Mouse (Mus musculus) R1 (cell line): ENCODE measurements around the gene Stn1.

Source experiments
- DNase-seq: peaks from one replicate; pipeline ENCODE4 v3.0.0-alpha.2; 2018; ENCODE audit warnings: low read depth, low spot score

Stn1 gene

DNA sequence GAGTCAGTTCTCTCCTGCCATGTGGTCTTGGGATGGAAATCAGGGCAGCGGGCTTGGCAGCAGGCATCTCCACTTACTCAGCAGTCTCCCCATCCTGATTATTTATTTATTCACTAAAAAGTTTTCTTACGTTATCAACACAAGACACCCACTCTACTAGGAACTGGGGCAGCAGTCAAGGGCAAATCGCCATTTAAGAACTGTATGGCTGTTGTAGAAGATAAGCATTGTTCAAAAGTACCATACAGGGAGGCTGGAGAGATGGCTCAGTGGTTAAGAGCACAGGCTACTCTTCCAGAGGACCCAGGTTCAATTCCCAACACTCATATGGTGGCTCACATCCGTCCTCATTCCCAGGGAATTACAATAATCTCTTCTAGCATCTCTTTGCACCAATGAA is 65.5 kb downstream of the Stn1 start:
- no peak for DNase-seq

DNA sequence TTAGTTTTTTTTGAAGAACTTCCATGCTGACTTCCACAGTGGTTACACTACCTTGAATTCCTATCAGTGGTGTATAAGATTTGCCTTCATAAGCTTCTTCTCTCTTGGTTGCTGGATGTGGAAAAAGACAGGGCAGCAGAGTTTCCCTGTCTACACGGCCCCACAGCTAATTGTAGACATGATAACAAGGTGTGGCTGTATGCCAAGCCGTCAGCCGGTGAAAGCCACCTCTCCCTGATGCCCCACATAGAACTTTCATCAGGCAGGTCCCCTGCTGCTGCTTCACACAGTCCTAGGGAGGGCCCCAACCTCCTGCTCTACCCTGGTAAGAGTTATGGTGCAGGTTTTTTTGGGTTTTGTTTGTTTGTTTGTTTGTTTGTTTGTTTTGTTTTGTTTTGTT is 68.6 kb downstream of the Stn1 start:
- DNase-seq, result no peak

DNA sequence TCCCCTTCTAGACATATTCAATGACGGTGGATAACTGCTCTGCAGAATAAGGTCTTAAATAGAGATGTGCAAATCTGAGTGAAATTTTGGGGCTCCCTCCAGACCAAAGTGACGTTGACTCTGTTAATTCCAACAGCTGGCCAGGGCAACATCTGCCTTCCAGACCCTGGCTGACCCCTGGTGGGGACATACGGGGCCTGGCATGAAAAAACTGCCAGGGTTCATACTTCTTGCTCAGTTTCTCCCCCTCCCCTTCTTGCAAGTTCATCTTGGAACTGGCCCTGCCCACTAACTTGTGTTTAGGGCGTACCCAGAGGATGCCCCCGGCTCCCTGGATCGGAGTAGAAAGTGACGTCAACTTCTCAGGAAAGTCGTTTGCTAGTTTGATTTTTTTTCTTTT is 70.5 kb downstream of the Stn1 start:
- DNase-seq, result no peak

DNA sequence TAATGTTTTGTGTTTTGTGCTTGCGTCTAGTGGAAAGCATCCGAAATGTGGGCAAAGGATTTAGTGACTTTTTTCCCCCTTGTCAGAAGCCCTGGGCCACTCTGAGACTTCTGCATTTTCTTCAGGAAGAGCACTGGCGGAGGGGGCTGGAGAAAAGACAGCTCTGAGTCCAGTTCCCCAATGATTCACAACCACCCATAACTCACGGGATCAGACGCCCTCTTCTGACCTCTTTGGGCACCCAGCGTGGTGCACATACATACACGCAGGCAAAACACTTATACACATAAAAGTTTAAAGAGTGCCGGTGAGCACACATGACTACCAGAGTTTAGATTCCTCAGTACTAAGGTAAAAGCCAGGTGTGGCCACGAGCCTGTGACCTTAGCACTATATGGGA is 71.8 kb downstream of the Stn1 start:
- no peak for DNase-seq

DNA sequence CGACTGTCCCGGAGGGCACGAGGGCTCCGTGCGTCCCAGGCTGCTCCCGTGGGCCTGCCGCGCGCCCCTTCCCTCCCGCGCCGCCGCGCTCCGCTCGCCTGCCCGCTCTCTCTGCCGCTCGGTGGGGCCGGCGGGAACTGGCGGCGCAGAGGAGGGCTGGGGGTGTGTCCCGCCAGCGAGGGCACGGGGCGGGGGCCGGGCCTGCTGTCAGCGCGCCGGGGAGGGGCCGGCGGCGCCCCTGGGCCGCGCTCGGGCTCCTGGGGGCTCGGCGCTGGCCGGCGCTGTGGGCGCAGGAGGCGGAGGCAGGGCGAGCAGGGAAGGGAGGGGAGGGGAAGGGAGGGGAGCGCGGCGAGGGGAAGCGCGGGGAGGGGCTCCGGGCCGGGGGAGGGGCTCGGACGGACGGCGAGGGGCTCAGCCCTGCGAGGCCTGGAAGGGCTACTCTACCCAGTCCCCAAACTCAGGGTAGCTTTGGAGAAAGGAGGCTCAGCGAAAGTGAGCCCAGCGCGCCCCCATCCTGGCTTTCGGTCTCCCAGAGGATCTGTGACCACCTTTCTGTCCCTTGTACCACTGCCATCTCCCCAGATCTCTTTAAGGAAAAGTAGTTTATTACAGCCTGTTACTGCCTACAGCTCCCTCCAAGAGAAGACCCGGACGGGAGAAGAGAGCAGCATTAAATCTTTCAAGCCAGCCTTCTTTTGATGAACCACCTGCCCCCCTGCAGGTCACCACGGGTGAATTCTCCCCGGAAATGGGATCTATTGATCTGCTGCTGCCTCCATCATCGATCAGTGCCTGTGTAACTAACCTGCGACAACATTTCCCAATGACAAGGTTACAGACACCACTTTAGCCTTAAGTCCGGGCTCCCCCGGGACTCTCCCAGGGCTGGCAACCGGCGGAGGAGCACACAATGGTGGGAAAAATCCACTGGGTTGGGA is 72.7 kb downstream of the Stn1 start, which contains the start of gene Sh3pxd2a:
Sh3pxd2a (minus strand) TSS at position 98 of the 938 bp plus-strand sequence.
- peak; percentile 61 for DNase-seq

DNA sequence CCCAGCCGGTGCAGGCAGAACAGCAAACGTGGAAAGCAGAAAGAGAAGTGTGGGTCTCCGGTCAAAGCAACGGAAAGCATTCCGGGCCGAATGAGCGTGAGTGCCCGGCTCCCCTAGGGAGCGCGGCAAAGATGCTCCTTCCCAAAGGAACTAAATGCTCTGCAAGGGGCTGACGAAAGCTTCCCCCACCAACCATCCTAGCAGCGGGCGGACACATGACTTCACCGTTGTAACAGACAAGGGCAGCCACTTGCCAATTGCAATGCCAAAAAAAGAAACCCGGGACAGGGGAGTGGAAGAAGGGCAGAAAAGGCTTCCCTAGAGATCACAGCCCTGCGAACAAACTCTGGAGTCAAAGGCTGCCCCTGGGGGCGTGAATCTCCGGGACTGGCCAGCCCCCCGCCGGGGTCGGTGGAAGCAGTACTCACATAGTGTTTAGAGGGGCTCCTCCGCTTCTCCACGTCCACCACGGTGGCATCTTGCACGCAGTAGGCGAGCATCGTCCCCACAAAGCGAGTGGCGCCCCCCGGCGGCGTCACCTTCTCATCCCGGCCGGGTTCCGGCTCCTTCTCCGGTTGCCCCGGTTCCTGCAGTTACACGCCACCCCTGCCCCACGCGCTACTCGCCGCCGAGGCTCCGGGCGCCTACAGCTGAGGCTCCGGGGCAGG is 73.5 kb downstream of the Stn1 start:
- DNase-seq, result peak; percentile 60

DNA sequence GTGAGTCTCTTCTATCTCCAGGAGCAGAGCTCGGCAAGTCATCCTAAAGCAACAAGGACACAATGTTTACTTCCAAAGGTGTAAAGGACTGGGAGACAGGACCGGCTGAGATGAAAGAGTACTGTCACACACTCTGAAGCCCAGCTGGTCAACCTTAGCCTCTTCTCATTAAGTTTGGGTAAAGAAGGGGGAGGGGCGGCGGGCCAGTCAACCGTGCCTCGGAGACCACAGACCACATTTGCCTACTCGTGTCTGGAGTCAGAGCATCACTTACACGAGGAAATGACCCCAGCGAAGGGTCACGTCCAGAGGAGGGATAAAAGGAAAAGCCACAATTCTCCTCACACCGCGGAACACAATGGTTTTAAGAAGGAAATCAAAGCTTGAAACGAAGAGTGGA is 74.1 kb downstream of the Stn1 start:
- no peak for DNase-seq

DNA sequence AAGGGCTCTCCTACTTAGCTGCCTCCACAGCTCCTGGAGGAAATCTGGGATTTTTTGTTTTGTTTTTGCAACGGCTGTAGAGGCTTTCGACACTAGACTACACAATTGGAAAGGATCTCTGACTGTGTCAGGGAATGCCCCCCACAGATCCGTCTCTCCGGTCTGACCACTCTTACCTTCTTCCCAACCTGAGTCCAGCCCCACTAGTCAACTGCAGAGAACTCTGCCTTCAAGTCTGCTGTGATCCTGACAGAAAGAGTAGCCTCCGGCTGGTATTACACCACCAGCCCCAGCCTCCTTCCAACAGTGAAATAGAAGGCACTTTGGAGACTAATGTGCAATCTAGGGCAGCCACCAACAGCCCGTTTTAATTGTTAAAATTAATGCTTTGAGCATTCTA is 74.6 kb downstream of the Stn1 start:
- no peak for DNase-seq

DNA sequence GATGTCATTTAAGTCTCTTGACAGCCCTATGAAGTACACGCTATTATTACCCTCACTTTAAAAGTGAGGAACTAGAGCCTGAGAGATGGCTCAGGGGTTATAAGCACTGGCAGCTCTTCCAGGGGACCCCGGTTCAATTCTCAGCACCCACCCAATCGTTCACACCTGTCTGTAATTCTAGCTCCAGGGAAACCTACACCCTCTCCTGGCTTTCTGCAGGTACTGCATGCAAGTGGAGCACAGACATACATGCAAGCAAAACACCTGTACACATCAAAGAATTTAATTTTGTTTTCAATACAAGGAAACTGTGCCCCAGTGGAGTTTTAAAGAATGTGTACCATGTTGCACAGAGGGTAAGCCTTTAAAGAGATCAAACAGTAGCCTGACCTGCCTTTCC is 75.5 kb downstream of the Stn1 start:
- peak; percentile 58 for DNase-seq

DNA sequence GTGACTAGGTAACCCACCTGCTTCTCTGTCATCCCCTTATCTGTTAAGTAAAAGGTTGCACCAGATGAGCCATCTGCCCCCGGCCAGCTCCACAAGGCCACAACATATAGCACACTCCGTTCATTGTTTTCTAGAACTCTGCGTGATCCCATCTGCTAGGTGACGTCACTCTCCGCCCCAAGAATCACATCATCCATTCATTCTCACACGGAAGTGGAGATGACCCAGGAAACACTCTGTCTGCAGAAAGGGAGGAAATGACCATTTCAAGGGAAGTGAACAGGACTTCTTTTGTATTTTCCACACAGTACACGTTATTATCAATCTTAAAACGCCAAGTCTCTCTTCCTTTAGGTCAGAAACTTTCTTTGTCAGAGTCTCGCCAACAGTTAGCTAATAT is 75.9 kb downstream of the Stn1 start:
- DNase-seq, result no peak

DNA sequence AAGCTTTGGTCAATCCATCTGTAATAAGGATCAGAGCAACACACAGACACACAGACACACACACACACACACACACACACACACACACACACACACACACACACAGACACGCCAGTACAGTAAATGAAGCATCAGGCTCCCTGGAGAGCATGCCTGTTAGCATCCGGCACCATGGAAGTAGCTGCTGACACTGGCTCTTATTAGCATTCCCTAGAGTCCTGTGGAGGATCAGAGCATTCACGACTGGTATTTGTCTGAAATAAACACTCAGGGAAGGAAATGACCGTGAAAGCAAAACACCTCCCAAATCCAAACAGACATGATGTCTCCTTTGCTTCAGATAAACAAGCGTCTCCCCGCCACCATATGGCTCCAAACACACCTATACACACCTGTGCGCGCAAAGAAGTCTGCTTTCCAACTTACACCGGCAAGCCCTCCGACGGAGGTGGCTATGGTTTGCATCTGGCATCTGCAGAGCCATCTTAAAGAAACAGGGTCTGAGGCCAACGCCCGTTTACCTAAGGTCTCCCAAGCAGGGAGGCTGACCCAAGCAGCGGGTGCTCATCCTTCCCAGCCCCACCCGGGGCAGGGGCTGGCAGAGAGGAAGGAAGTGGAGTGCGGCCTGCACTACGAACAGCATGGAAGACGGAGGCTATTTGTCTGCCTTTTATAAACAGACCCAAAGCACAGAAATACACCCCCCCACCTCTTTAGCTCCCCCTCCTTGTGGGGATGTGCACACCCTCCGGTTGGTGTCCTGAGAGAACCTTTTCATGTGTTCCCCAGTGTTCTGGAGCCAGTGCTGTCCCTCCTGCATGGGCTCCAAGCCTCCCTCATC is 77.0 kb downstream of the Stn1 start:
- DNase-seq, result peak; percentile 49

DNA sequence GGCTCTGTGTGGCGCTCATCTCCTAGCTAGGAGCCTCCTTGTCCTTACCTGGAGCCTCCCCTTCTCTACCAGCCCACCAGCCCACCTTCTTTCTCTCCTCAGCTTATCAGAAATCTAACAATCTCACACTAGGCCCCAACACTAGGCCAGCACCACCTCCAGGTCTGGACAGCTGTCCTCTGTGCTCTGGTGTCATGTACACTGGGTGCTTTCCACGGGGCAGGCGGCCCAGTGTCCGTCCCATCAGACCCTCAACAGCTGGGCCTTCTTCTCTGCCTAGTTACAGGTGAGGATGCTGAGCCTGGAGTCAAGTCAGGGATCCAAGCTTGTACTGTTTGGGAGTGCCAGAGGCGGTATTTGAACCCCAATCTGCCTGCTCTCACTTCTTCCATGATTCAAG is 78.1 kb downstream of the Stn1 start:
- no peak for DNase-seq

DNA sequence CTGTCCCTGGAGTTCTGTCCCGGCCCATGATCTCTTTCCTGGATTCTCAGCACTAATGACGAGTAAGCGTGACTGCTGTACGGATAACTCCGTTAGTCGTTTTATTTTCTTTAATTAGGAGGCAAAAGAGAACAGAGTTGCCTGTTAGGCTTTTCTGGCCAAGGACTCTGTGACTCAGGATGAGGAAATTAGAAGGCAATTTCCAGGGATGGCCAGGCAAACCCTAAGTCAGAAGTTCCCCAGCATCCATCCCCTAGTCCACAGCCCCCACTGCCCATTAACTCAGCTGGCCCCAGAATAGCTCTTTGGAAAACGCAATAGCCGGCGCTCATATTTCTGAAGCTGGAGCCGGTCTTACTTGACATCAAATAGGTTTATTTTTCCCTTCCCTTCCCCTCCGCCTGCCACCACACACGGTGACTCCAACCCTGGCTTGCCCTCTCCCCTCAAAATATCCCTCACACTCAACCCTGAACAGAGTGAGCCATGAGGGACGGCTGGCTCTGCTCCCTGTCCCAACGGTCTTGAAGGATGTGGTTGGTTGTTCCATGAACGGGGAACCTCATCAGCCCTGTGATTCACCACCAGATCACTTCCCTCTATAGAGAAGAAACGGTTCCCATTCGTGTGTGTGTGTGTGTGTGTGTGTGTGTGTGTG is 78.7 kb downstream of the Stn1 start:
- DNase-seq, result no peak

DNA sequence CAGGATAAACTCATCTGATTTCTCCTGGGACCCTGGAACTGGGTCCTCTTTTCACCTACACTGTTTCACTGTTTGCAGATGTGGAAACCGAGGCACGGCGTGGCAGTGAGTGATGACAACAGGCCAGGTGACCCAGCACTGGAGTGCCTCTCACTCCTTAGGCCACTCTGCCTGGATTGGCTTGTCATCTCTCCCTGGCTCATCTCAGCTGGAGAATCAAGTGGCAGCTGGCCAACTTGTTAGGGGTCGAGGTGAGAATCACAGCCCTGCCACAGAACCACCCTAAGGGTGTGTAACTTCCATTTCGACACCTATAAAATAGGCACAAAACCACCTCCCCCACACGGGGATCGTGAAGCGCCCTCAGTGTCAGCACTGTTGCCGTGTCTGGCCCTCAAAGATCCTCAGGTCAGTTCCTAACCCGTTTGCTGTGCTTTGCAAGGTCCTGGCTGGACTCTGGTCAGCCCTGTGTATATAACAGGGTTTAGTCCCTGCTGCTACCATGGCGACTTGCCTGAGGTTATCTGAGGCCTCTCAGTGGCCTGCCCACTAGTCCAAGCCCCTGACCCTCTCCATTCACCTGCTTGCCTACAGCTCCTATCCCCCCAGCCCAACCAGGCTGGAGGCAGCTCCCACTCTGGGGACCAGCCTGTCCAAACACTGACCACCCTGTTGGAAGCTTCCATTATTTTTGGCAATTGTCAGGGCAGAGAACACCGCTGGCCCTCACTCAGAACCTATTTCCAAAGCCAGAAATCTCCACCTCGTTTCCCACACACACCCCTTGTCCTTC is 79.4 kb downstream of the Stn1 start:
- no peak for DNase-seq

DNA sequence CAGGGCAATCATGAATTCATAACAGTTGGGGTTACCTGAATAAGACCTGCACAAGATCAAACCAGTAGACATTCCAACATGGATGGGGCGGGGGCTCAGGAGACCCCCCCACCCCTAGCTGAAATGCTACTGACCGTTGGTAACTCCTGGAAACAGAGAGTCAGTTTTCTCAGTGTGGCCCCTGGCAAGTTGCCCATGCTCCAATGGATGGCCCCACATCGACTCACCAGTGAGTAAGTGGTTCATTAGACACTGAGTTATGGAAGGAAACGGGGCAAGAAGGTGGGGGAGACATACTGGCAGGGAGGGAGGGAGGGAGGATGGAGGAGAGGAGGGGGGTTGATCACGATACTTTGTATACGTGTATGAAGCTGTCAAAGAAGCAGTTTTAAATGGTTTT is 81.3 kb downstream of the Stn1 start:
- no peak for DNase-seq

DNA sequence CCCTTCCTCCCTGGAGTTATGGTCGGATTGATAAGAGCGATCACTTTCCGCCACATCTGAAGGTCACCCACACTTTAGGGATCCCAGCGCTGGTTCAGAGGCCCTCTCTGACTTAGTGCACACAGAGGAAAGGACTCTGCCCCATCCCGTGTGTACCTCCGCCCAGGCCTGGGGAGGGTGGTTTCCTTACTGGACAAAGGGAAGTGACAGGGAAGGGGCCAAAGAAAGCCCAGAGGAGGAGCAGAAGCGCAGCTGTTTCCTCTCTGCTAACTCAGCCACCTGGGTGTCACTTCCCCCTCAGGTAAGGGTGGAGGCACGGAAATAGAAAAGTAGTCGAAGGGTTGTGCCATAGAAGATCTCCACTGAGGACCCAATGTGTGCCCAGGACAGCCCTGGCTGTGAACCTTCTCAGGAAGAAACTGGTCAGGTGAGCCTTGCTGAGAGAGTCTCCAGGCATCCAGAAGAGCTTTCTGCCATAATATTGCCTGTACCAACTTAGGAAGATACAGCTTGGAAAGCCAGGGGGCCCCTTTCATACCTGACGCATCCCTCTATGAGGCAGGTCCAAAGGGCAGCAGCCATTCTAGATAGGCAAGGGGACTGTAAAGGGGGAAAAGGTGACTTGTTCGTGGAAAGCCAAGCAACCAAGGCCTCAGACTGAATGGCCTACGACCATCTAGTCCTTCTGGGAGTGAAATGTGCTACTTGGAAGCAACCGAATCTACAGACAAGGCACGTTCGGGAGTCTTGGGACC is 82.1 kb downstream of the Stn1 start:
- no peak for DNase-seq

DNA sequence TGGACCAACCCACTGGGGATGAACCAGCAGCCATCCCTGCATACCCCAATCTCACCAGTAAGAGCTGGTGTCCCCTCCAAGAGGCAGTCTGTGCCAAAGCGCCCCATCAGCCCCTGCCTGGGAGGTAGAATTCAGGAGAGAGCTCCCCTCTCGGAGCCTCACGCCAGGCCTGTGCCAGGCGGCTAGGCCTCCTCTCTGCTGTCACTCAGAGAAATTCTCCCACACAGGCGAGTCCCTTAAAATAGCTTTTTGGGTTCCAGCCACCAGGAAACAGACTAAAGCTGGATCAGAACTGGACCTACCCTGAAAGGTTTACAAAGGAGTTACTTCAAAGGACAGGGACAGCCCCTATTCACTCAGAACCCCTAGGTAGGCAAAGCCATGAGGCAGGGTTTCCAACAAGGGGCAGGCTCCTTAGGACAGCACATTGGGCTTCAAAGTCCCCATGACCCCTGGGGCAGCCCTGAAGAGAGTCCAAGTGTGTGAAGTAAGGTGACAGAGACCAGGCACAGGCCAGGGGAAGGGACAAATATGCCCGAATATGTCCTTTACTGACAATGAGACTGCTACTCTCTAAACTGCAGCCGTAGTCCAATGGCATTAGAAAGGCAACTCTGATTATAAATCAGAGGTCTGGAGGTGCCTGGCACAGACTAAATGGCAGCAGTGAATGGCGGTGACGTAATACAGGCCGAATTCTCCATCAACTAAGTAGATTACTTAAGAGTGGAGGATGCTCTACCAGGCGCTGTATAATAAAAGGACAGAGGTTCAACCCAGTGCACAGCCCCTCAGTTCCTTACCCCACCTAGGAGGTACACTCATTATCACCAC is 82.9 kb downstream of the Stn1 start:
- DNase-seq, result no peak

DNA sequence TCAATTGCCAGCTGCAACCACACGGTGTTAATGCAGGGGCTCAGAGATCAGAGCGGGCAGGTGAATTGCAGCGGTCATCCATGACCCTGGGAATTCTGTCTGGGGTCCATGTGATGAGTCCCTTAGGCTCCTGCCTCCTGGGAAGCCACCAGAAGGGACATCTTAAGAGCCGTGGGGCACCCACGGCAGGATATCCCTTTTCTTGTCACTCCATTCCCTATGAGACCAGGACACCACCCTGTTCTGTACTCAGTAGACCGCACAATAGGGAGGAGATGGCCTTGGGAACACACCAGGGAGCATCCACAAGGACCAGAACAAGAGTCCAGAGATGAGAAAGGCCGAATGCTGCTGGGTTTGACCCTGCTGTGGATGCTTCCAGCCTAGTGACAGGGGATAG is 84.0 kb downstream of the Stn1 start:
- DNase-seq, result no peak

DNA sequence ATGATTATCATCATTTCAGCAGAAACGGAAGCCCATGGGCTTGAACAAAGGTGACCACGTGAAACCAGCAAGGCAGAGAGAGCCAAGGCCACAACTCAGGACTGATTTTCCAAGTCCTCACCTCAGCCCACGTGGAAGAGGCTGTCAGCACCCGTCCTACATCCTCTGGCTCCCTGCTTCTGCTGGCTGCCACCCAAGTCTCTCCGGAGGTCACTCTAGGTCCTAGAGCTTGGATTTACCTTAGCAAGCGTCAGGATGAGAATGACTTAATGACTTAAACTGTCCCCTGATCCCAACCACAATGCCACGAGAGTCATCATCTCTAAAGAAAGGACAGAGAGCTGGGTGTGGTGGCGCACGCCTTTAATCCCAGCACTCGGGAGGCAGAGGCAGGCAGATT is 84.6 kb downstream of the Stn1 start:
- DNase-seq, result no peak
